18 mouse cellular contexts compared by ENCODE assay signal in the genomic region with DNA sequence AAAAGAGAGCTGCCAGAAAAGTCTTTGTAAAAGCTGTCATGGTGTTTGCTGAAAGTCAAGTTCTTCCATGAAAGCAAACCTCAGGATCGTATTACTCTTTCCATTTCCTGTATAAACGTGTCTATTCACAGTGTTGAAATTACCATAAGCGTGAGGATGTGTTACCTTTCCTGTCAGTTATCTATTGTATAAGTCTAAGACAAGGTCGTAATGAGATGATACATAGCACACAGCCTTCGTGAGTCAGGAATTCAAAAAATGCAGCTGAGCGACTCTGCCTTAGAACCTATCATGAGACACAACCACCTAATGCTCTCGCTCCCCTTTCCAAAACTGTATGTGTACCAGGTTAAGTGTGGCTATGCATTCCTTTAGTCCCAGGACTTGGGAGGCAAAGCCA.
"Had no signal": no experiment of that assay in that cellular context is flagged by ENCODE, and none has a peak within 500 bp of the region (broad histone marks: within the 10 kb centered on the region; RNA-seq: fewer than 3 reads in every experiment).

No protein-coding gene starts in this region.

- DNase-seq: lung, adult 2 months; lung, postnatal 10 days; lung, postnatal 4 days; midbrain, embryonic 14.5 days; retina, postnatal 1 day; right cerebral cortex, adult 18-20 months; right cerebral cortex, postnatal 25 days; right cerebral cortex, postnatal 4 days; spleen, adult 18-20 months; thymus, postnatal 14 days; thymus, postnatal 36 days had no signal

- H3K9ac ChIP-seq: liver, embryonic 14.5 days; midbrain, embryonic 12.5 days; neural tube, embryonic 13.5 days; neural tube, embryonic 15.5 days had no signal

- H3K9me3 ChIP-seq: midbrain, embryonic 10.5 days; midbrain, embryonic 12.5 days; neural tube, embryonic 13.5 days; neural tube, embryonic 15.5 days had no signal

- H3K4me2 ChIP-seq: midbrain, embryonic 12.5 days; neural tube, embryonic 13.5 days; neural tube, embryonic 15.5 days had no signal

- H3K27ac ChIP-seq: liver, embryonic 14.5 days; midbrain, embryonic 10.5 days; midbrain, embryonic 12.5 days; neural tube, embryonic 13.5 days; neural tube, embryonic 15.5 days had no signal

- H3K4me3 ChIP-seq: midbrain, embryonic 10.5 days; midbrain, embryonic 12.5 days; myocyte; neural tube, embryonic 13.5 days; neural tube, embryonic 15.5 days had no signal

- H3K36me3 ChIP-seq: midbrain, embryonic 10.5 days; midbrain, embryonic 12.5 days; neural tube, embryonic 13.5 days; neural tube, embryonic 15.5 days had no signal

- ATAC-seq: midbrain, embryonic 16.5 days had no signal

- H3K27me3 ChIP-seq: neural tube, embryonic 13.5 days; neural tube, embryonic 15.5 days had no signal
